8 mouse cellular contexts compared by ENCODE assay signal in the genomic region with DNA sequence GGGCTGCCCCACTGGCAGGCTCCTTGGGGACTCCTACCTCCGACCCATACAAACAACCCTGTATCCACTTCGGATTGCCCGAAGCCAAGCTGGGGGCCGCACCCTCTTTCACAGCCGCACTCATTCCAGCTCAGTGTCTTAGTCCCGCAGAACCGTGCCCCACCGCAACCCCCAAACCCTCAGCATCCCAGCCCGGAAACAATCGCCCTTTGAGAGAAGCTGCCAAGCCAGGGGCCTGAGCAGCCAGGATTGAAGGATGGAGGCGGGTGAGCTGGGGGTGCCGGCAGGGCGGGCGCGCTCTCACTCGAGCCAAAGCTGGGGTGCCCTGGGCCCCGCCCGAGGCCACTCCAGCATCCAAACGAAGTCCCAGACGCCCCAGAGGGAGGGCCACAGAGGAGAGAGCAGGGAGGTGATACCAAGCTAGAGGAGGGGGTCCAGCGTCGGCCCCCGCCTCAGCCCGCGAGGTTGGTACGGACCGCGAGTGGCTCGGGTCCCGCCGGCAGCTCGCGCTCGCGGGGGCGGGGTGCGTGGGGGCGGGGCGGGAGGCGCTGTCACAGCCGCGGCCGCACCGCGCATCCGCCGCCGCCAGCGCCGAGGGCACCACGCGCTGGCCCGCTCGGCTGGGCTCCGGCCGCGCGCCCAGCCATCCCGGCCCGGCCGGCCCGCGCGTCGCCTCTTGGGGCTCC. TPM values are rescaled to one million over a fixed set of nuclear protein-coding genes. Genes with fewer than 3 reads are reported as not detected.
A peak's percentile ranks its signal among the peaks of the same experiment; 100 is the strongest.
DNase-seq lines count a peak whose midpoint lies in the region; ATAC-seq lines count a peak whose summit lies in the region.

TSS of gene B3gat1 (plus strand) at position 523 of the 686 bp plus-strand sequence.

- H3K36me3 ChIP-seq in neural tube, embryonic 15.5 days = no peaks in the 10 kb centered on the region

- H3K4me3 ChIP-seq in neural tube, embryonic 15.5 days (replicated peaks) = peak within 1 kb of the TSS; percentile 63

- peak; percentile 15 to 32 for DNase-seq in kidney, postnatal 4 days
- DNase-seq in kidney, adult 18-20 months = no peak
- peak; percentile 10 to 23 for DNase-seq in cerebellum, postnatal 36 days
- peak; percentile 72 to 73 for DNase-seq in frontal cortex, postnatal 10 days (ENCODE audit: low spot score in 2 of 2)
- DNase-seq in left cerebral cortex, postnatal 25 days (ENCODE audit: low spot score in 2 of 2) = peak; percentile 56 to 67
- no peak for DNase-seq in spleen, adult 18-20 months
- DNase-seq in yolk sac, embryonic 10.5 days (ENCODE audit: low spot score) = no peak

- WGBS in neural tube, embryonic 15.5 days = under 1% methylated on average over 60 of the region's 65 CpGs

- no peaks in the 10 kb centered on the region for H3K9me3 ChIP-seq in neural tube, embryonic 15.5 days (replicated peaks)

- H3K4me1 ChIP-seq in neural tube, embryonic 15.5 days = peaks cover 40% of the 10 kb centered on the region

- H3K9ac ChIP-seq in neural tube, embryonic 15.5 days (replicated peaks) = peak within 1 kb of the TSS; percentile 79

- no peaks in the 10 kb centered on the region for H3K27me3 ChIP-seq in neural tube, embryonic 15.5 days (replicated peaks)

- peak within 1 kb of the TSS; percentile 87 for H3K27ac ChIP-seq in neural tube, embryonic 15.5 days (replicated peaks)

- H3K4me2 ChIP-seq in neural tube, embryonic 15.5 days = peak within 1 kb of the TSS; percentile 69

- intact Hi-C loops in left cerebral cortex, postnatal 25 days (cut with DNase I) = loop anchor here (10.0 kb wide), 1 partner anchor 469 kb away; no protein-coding TSS in a partner anchor

- peak; percentile 92 for ATAC-seq in neural tube, embryonic 15.5 days (ENCODE audit: low FRiP score)

RNA-seq across cellular contexts. Expression of gene B3gat1, which starts in this region (rescaled TPM):
- 100 to 1,000 TPM; 208 to 226 TPM for total RNA-seq in left cerebral cortex, postnatal 25 days (2021)
- polyA plus RNA-seq in neural tube, embryonic 15.5 days (2015; fragmentation: Nextera tagmentation; extraction: Ambion mirVana) = 34.9 and 43.8 TPM in 2 replicates

Comparison
In these comparisons a context has a peak if more than half of its experiments do, and no peak if none do; other contexts are left out.
1. DNase-seq: peak in kidney, postnatal 4 days (2 of 2), cerebellum, postnatal 36 days (2 of 2), frontal cortex, postnatal 10 days (2 of 2) and left cerebral cortex, postnatal 25 days (2 of 2); none in kidney, adult 18-20 months (single experiment), spleen, adult 18-20 months (0 of 2) and yolk sac, embryonic 10.5 days (single experiment).